Mouse (Mus musculus): ENCODE measurements at regions not wholly inside any gene's neighbourhood (a gene's known extent, or its start where the extent isn't known, plus 50 kb on each side); places are given as distances from the start of the nearest gene placed in this dataset.
"Not testable (repeated sequence)": the region's sequence is repeated elsewhere in the genome, so short reads cannot be mapped to it uniquely, and the experiment has no call there.

DNA sequence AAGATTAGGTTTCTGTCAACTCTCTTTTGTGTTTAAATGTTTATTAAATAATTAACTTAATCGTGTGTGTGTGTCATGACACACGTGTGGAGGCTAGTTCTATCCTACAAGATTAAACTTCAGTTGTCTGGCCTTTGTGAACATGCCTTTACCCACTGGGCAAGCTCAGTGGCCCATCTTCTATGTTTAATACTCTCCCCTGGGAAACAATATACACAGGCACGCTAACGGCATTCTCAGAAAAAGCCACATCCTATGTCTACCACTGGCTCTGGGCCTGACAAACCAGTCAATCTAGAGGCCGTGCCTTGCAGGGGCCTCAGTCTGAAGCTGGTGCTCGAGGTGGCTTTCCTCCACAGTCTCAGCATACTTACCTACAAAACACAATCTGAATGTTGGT is 82.4 kb upstream of the Dynlt1c start:
- not testable (repeated sequence) for TF ChIP-seq CTCF, EP300 (IDR thresholded peaks at IDR 0.05; ENCODE audit: low read depth)
